Mouse (Mus musculus) cerebellum, postnatal 25 days (tissue): ENCODE data around the gene Khk.

Source experiments
- DNase-seq, 2 experiments: peaks; one replicate each; pipeline ENCODE4 v3.0.0; 2021; ENCODE audit warnings: mixed read lengths in 2 of 2

The Khk gene

GRCm38 (mm10) chr5:30943004-30943403 is 21.8 kb downstream of the Khk start:
- no peak for DNase-seq

GRCm38 (mm10) chr5:30944344-30944743 is 23.1 kb downstream of the Khk start:
- DNase-seq, result no peak

GRCm38 (mm10) chr5:30944956-30945781 is 23.9 kb downstream of the Khk start, which contains the start of gene Cgref1:
Gene Cgref1 (minus strand): TSS chr5:30945591.
- DNase-seq, result peak; percentile 76 to 87

- DNase-seq, result no peak
Observed at GRCm38 (mm10) chr5:30948620-30949019, 27.4 kb downstream of the Khk start.

- DNase-seq, result peak; percentile 86 to 92
Observed at GRCm38 (mm10) chr5:30949654-30950326, 28.6 kb downstream of the Khk start.

- peak; percentile 41 to 67 for DNase-seq
Observed at GRCm38 (mm10) chr5:30950451-30950850, 29.2 kb downstream of the Khk start.

GRCm38 (mm10) chr5:30950922-30951321 is 29.7 kb downstream of the Khk start:
- DNase-seq, result no peak

- DNase-seq, result no peak
Observed at GRCm38 (mm10) chr5:30951706-30952105, 30.5 kb downstream of the Khk start.

GRCm38 (mm10) chr5:30952551-30952950 is 31.3 kb downstream of the Khk start:
- no peak for DNase-seq

- DNase-seq, result peak; percentile 74 to 82
Observed at GRCm38 (mm10) chr5:30954065-30954464, 32.8 kb downstream of the Khk start.

GRCm38 (mm10) chr5:30954556-30954955 is 33.3 kb downstream of the Khk start:
- no peak for DNase-seq

- DNase-seq, result peak; percentile 30 to 56
Observed at GRCm38 (mm10) chr5:30955751-30956150, 34.5 kb downstream of the Khk start.

- DNase-seq, result peak in 1 of 2 experiments; percentile 33
Observed at GRCm38 (mm10) chr5:30957891-30958290, 36.7 kb downstream of the Khk start.

- DNase-seq, result no peak
Observed at GRCm38 (mm10) chr5:30959198-30959854, 38.1 kb downstream of the Khk start.

GRCm38 (mm10) chr5:30959966-30960501 is 38.8 kb downstream of the Khk start, which contains the start of gene Preb:
Gene Preb (minus strand): TSS chr5:30960361.
- DNase-seq, result peak; percentile 99 to 100

- no peak for DNase-seq
Observed at GRCm38 (mm10) chr5:30960814-30961213, 39.6 kb downstream of the Khk start.

GRCm38 (mm10) chr5:30961545-30962505 is 40.6 kb downstream of the Khk start:
- no peak for DNase-seq

- no peak for DNase-seq
Observed at GRCm38 (mm10) chr5:30963916-30964315, 42.7 kb downstream of the Khk start.

GRCm38 (mm10) chr5:30966189-30966588 is 45.0 kb downstream of the Khk start:
- no peak for DNase-seq

GRCm38 (mm10) chr5:30968416-30968815 is 47.2 kb downstream of the Khk start, which contains the start of gene Tcf23:
Gene Tcf23 (plus strand): TSS chr5:30968662.
- DNase-seq, result no peak

GRCm38 (mm10) chr5:30969440-30969839 is 48.2 kb downstream of the Khk start:
- DNase-seq, result no peak
